Mouse (Mus musculus) adrenal gland, postnatal 10 days (tissue): ENCODE results near the gene Calr3. TPM values are rescaled to one million over a fixed set of nuclear protein-coding genes. Genes with fewer than 3 reads are reported as not detected.

ENCODE experiments used
- DNase-seq: peaks from one replicate; pipeline ENCODE4 v3.0.0; 2021; ENCODE audit warnings: mixed read lengths
- long read RNA-seq, 2 experiments: library from polyadenylated mRNA; stranded (forward); transcript quantifications; one replicate each; pipeline ENCODE4 v2.0.0; 2021
- total RNA-seq, 2 experiments: library from RNA; stranded (reverse); gene quantifications; 2 replicates each; pipeline ENCODE4 v1.2.3; 2021

The Calr3 gene
- 1 to 10 TPM; 4.0 to 4.1 TPM for total RNA-seq
- long read RNA-seq, experiment 1, partial matches to known transcripts: 0 of 5 reads
- long read RNA-seq, experiment 1, other reads (novel, unspliced or antisense): 1 of 5 reads
- long read RNA-seq, experiment 2, partial matches to known transcripts: 0 of 3 reads
- long read RNA-seq, experiment 2, other reads (novel, unspliced or antisense): 1 of 3 reads

DNA sequence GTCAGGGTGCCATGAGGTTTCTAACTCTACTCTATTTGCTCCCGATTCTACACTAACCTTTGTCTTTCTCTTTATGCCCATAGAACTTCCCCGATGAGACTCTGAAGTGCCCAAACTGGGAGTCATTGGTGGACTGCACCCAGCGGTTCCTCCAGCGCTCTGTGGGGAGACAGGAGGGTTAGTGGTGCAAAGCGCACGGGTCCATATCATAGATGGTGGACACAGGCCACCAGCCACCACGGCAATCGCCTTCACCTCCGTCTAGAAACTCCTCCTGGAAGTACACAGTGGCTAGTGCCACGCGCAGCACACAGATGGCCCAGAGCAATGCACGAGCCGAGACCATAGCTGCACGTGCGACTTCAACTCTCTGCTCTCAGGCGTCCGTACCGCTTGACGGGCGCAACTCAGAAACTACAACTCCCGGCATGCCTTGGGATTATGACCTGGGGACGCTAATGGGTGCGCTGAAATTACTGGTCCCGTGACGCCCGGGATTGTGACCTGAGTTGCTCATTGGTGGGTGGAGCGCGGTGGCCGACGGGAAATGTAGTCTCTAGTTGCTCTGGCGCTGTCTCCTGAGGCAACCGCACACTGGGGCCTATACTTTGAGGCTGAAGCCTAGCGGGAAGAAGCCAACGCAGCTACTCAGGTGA lies at the start of gene Calr3, which contains the start of gene 1700030K09Rik:
Calr3 (minus strand) TSS at position 533 of the 656 bp plus-strand sequence.
1700030K09Rik (plus strand) TSS at position 543 of the 656 bp plus-strand sequence.
- DNase-seq: peak; percentile 97

DNA sequence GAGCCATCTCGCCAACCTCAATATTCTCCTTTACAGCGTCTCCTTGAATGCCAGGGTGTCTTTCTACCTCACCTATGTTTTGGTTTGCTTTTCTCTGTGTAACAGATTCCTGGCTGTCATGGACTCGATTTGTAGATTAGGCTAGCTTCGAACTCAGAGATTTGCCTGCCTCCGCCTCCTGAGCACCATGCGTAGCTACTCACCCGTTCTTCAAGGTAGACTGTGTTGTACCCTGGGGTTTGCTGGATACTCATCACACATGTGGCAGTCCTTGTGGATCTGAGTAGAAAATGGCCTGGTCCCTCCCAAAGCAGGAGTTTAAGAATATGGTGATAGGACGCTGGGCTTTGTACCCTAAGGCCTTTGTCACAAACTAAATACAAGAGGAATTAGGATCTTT lies 49.7 kb upstream of the Calr3 start:
- DNase-seq: no peak

DNA sequence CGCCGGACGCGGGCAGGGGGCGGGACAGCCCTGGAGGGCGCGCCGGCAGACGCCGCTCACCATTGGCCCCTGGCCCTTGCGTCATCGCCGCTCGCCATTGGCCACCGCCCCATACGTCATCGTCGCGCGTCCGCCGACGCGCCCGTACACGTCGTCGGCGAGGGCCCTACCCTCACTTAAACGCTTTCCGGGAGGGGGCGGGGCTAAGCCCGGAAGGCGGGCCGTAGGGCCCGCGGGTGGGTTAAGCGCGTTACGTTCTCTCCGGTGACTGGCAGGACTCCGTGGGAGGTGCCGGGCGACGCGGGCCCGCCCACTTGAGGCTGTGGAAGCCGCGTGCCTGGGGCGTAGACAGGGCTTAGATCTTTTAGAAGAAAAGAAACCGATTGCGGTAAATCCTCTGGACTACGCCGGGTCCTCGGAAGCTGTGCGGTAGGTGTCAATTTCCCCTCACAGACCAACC lies 49.0 kb upstream of the Calr3 start:
- DNase-seq: peak; percentile 100

DNA sequence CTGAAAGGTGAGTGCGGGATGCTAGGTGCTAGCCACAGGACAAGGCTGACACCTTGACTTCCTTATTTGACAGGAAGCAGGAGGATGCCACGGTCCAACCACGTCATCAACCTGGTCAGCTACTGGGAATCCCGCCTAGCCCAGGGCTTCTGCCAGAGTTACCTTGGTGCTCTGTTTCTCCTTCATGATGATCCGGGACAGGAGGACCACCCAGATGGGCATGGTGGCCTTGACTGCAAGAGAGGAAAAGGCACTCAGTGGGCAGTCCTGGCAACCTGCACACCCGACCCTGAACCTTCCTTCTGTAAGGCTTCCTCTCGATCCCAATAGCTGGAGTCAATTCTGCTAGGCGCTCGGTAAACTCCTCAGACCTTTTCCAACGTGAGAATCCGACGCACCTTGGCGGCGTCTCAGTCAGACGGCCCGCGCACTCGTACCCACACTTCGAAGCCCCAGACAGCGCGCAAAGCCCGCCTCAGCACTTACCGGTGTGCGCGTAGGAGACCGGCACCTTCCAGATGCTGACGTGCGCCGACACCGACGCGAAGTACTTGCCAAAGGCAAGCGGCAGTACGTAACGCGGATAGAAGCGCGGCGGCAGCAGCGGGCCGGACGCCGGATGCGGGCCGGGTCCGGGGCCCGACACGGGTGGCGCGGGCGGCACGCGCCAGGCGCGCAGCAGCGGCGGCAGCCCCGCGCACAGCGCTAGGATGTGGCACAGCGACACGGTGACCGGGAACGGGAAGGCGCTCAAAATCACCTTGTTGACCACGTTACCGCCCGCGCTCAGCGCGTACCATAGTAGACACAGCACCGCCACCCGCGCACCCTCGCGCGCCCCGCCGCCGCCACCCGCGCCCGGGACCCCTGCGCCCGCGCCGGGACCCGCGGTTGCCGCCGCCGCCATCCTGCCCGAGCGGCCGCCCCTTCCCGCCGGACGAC lies 48.3 kb upstream of the Calr3 start, which contains the start of gene Slc35e1:
Slc35e1 (minus strand) TSS at position 935 of the 942 bp plus-strand sequence.
- peak; percentile 51 for DNase-seq

DNA sequence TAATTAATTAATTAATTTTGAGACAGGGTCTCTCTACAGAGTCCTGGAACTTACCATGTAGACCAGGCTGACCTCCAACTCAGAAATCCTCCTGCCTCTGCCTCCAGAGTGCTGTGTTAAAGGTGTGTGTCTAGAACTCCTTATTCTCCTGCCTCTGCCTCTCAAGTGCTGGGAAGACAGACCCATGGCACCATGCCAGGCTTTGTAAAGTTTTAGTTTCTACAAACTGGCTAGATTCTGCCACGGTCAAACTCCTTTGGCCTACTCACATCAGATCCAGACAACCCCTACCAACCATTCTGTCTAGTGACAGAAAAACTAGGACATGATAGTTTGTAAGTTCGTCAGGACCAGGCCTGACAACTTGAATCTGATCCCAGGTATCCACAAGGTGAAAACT lies 47.3 kb upstream of the Calr3 start:
- DNase-seq: no peak

DNA sequence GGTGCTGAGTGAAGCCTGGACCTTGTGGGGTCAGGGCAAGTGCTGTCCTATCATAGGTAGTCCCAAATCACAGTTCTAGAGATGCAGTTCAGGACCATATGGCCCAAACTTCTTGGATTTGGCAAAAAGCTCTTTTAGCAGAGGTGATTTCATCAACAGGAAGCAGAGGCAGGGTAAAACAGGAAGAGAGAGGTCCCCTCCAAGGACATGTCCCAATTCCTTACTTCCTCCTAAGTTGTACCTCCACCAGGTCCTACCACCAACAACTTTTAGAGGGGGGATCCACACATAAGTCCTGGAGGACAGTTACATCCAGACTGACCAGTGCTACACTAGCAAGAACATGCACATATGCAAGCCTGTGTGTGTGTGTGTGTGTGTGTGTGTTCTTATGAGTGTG lies 43.3 kb upstream of the Calr3 start:
- no peak for DNase-seq

DNA sequence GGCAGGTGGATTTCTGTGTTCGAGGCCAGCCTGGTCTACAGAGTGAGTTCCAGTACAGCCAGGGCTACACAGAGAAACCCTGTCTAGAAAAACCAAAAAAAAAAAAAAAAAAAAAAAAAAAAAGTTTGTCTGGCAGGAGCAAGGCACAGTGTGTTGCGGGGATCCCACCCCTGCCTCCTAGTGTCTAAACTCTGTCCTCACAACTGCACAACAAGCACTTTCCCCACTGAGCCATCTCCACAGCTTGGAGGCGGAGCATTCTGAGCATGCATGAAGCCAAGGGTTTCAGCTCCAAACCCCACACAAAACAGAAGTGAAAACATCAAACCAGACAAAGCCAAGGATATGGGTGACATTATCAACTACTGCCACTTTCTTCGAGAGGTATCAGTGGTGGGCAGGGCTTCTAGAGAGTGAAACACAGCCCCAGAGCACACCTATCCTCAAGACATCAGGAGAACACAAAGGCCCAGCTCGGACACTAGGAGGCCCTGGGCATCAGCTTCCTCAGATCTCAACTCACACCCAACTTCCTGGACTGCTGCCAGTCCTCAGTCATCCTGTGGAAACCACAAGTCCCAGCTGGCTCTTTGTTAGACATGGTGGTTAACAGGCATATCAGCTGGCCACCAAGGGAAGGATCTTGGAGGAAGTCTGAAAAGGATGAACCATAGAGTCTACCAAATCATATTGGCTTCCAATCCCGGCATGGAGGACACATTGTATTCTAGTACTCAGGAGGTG lies 42.0 kb upstream of the Calr3 start:
- DNase-seq: no peak

DNA sequence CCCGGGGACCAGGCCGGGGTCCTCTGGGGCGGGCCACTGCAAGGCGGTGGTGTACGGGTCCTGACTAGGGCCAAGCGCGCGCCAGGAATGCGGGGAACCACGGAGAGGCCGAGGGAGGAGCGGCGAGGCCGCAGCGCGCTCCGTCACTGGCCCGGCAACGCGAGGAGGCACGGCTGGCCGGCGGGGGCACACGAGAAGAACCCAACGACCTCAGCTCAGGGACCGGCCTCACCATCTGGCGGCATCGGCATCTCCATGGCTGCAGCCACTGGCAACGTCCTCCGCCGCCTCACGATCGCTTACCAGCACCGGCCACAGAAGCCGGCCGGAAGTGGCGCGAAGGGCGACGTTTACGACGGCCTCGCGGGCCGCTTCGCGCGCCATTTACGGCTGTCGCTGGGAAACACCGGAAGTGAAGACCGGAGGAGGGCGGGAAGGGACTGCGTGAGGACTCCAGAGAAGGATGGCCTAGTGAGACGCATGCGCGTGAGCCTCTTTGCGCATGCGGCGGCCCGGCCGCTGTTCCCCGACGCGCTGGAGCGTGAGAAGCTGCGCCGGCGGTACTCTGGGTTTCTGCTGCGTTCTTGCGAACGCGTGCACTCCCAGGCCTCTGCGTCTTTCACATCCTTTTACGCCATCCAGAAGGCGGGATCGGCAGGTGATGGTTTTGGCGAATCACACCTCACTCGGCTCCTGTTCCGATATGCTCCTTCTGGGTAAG lies 31.3 kb upstream of the Calr3 start, which contains the start of gene Cherp:
Cherp (minus strand) TSS at position 401 of the 721 bp plus-strand sequence.
- DNase-seq: peak; percentile 97

DNA sequence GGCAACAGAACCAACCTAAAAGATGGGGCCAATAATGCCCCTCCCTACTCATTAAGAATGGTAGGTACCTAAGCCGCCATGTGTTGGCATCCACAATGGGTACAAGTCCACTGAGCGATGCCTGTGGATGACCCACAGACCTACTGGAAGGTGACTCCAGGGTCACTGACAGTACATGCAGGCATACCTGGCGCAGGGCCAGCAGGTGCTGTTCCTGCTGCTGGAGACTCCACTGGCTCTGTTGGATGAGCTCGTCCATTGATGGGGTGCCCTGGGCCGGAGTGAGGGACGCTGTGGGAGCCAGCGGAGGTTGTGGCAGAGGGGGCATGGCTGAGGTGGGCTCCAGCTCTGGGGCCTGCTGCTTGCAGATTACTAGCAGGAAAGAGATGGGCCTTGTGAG lies 27.0 kb upstream of the Calr3 start:
- no peak for DNase-seq

DNA sequence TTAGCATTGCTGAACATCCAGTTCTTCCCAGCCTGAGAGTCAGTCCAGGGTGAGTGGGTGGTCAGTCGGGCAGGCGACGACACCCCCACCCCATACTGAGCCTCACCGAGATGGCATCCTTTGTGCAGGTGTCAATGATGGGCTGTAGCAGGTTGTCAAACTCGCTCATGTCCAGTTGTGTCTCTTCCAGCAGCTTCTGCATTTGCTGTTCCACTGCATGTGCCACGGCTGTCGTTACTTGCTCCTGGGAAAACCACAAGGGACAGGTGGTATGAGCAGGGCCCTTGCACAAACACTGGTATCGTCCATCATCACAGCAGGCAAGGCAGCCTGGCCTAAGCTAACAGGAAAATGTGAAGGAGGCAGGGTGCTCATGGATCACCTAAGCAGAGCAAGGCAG lies 26.3 kb upstream of the Calr3 start:
- DNase-seq: no peak

DNA sequence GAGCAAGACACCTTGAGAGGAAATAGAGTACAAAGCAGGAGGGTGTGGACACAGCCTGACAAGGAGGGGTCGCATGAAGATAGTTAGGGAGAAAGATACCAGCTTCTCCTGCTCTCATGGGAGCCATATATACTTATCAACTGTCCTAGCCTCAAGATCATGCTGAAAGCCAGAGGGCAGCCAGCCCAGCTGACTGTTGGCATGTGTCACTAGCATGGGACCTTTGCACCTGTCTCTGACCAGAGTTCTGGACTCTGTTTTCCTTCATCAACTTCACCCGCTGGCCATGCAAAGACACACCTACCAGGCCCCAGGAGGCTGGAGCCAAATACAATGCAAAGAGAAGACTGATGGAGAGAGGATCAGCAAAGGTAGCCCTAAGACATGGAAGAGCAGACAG lies 25.6 kb upstream of the Calr3 start:
- no peak for DNase-seq

DNA sequence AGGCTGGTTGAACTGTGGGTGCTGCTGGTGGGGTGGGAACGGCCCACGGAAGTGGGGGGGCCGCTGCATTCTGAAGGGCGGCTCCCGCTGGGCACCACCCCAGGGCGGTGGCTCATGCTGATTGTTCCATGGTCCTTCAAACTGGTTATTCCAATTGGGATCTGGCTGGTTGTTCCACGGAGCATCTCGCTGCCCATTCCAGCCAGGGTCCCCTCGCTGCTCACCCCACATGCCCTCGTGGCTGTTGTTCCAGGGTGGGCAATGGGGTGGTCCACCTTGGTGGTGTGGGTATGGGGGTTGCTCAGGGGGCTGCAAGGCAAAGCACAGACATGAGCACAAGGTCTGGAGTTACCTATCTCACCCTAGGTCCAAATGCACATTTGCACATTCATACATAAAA lies 20.5 kb upstream of the Calr3 start:
- no peak for DNase-seq

DNA sequence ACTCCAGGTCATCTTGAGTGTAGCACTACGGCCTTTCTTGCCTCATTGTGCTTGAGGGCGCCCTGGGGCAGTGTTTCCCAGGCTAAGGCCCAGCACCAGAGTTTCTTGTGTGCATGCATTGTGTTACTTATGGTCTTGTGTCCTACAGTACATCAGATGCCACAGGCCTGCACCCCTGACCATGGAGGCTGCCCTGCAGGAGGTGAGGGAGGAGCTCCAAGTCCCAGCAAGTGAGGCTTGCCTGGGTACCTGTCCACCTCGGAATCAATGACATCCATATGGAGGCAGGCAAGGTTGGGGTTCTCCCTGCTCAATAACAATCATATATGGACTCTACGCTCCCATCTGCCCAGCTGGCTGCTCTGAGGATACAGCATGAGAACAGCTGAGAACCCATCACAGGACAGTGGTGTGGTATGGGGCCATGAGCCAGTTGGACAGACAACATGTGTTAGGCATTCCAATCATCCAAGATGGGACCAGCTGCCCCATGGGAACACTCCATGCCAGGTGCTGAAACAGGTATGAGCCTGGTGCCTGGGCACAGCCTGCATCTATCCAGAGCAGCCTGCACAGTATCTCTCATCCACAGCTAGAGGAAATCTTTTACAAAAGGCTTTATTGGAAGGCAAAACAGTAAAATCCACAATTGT lies 16.3 kb upstream of the Calr3 start:
- no peak for DNase-seq

DNA sequence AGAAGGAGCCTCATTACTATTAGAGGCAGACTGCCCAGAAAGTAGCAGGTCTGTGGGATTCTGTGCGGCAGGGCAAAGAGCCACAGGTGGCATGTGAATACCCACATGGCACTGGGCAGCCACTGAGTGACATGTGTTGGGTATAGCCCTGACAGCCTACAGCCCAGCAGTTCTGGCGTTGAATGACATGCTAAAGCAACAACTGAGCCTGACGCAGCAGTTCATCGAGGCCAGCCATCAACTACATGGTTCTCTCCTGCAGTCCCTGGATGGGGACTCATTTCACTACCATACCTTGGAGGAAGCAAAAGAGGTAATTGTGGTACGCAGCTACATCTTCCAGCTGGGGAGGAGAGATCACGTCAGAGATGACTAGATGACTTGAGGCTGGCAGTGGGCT lies 14.8 kb upstream of the Calr3 start:
- no peak for DNase-seq

DNA sequence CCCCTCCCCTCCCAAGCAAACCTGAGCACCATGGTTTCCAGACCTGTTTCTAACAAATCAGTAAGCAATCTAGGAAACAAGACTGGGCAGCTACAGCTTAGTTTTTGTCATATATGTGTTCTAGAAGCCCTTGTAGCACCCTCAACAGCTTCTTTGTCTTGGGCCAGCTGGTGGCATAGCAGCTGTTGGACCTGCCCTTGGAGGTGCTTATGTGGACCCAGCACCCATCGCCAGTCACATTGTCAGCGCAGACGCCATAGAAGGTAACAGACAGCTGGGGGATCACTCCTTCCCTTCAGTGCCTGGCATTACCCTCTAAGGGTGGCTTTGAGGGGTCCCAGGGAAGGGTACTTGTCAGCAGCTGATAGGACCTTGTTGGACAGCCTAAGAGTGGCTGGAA lies 14.1 kb upstream of the Calr3 start:
- DNase-seq: no peak

DNA sequence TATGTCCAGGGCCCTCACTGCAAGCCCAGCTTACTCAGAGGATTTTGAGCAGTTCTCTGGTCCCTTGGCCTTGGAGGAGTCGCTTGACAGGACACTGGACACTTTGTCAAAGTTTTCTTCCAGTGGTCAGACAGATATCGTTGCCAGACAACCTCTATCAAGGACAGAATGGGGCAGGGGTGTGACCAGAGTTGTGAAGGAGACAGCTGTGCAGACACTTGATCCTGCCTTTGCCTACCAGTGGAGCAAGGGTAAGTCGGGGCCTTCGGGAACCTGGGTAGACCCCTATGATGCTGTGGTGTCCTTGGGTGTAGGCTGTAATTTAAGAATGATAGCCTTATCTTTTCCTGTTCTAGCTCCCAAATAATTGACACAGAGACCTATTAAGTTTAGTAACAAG lies 11.6 kb upstream of the Calr3 start:
- no peak for DNase-seq

DNA sequence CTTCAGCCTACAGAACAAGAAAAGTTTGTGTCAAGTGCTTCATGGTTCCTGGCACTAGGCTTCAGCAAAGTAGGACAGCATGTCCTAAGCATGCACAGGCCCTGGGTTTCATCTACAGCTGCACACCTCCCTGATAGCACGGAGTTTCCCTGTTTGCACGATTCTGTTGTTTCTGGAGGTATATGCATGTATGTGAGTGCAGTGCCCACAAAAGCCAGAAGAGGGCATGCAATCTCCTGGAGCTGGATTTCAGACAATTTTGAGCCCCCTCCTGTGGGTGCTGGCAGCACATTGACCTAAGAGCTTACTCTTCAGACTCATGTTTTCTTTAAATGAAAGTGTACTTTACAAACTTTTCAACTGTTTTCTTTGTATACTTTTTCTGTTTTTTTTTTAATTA lies 10.2 kb upstream of the Calr3 start:
- DNase-seq: no peak

DNA sequence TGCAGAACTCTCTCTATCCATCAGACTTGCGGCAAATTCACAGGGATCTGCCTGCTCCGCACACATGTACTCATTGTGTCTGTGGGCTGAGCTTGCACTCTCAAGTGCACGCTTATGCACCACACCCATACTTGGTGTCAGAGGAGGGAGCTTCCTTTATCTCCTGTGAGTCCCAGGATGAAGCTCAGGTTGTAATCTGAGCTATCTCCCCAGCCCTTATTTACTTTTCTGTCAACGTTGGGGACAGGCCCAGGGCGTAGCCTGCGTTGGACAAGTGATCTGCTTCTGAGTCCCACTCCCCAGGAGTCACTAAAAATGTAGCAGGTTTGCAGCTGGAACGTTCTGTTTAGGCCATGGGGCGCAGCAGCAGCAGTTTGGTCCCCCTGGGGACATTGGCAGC lies 7.8 kb upstream of the Calr3 start:
- no peak for DNase-seq

DNA sequence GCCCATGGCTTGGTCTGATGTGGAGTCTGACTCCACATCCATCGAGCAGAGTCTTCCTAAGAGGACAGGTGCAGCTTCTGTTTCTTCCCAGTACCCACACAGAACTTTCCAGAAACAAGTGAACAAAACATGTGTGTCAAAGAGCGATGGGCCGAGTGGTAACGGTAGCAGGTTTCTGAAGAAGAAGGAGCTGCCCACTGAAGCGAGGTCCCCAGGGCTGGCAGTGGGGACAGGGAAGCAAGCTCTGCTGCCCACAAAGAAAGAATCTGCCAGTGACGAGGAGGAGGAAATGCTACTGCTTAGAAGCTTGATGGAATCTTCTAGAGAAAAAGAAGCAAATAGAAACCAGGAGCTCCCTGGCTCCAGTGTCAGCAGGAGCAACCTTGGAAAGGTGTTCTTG lies 1.4 kb upstream of the Calr3 start:
- DNase-seq: no peak

DNA sequence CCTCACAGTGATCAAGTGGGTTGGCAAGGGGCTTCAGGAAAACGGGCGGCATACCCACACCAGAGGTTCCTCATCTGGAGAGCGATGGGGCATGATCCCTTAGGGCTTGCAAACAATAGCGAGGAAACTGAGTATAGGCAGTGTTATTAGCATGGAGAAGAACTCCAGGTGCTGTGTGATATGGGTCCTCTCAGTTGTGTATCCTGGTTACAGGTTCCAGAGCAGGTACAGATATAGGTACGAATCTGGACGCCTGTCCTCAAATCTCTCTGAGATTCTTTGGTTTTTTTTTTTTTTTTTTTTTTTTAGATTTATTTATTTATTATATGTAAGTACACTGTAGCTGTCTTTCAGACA lies 302 bp upstream of the Calr3 start:
- no peak for DNase-seq
